Mouse (Mus musculus) heart, embryonic 14.5 days (tissue): ENCODE results near the gene Atp2a2. TPM values are rescaled to one million over a fixed set of nuclear protein-coding genes. Genes with fewer than 3 reads are reported as not detected.
A peak's percentile ranks its signal among the peaks of the same experiment; 100 is the strongest.

Experiments
- ATAC-seq: fragments of 200-750 bp; cut with Nextera tagmentation; 2 replicates; pipeline ENCODE4 v1.8.0; 2017; ENCODE audit warnings: low read depth, moderate TSS enrichment; ENCODE audit not compliant: insufficient number of reproducible peaks, insufficient read depth, low FRiP score
- H3K27ac ChIP-seq, 2 experiments: fragments of 200-500 bp in 1 of 2; fragments of 300-500 bp in 1 of 2; sonication (generic) in 1 of 2; replicated peaks in 1 of 2; 2 replicates each; pipeline ENCODE4 v1.5.1; 2012 to 2014; ENCODE audit warnings: low read depth in 2 of 2, low read length in 2 of 2, control low read depth in 1 of 2, mild to moderate bottlenecking in 1 of 2, mixed read lengths in 1 of 2; ENCODE audit not compliant: control insufficient read depth in 1 of 2, insufficient read depth in 1 of 2
- H3K27me3 ChIP-seq: fragments of 300-500 bp; sonication (generic); 2 replicates; pipeline ENCODE4 v1.6.1; 2014; ENCODE audit warnings: mild to moderate bottlenecking, low read length, control low read depth; ENCODE audit not compliant: control insufficient read depth, insufficient read depth
- H3K36me3 ChIP-seq: fragments of 300-500 bp; sonication (generic); 2 replicates; pipeline ENCODE4 v1.6.1; 2014; ENCODE audit warnings: mild to moderate bottlenecking, control low read depth, low read length, mixed read lengths; ENCODE audit not compliant: control insufficient read depth, insufficient read depth
- H3K4me1 ChIP-seq, 2 experiments: fragments of 200-500 bp in 1 of 2; fragments of 300-500 bp in 1 of 2; sonication (generic) in 1 of 2; 2 replicates each; pipeline ENCODE4 v1.6.1; 2012 to 2014; ENCODE audit warnings: low read length in 2 of 2, control low read depth in 1 of 2, mixed read lengths in 1 of 2; ENCODE audit not compliant: control insufficient read depth in 2 of 2, insufficient read depth in 2 of 2
- H3K4me2 ChIP-seq: fragments of 300-500 bp; sonication (generic); 2 replicates; pipeline ENCODE4 v1.6.1; 2014; ENCODE audit warnings: mild to moderate bottlenecking, low read length
- H3K4me3 ChIP-seq, 2 experiments: fragments of 200-500 bp in 1 of 2; fragments of 300-500 bp in 1 of 2; sonication (generic) in 1 of 2; 2 replicates each; pipeline ENCODE4 v1.5.1; 2012 to 2014; ENCODE audit warnings: low read length in 2 of 2, mild to moderate bottlenecking in 2 of 2, control low read depth in 1 of 2, low read depth in 1 of 2, moderate library complexity in 1 of 2; ENCODE audit not compliant: control insufficient read depth in 1 of 2, insufficient read depth in 1 of 2
- H3K9ac ChIP-seq: fragments of 300-500 bp; sonication (generic); 2 replicates; pipeline ENCODE4 v1.6.1; 2014; ENCODE audit warnings: mild to moderate bottlenecking, low read length
- H3K9me3 ChIP-seq: fragments of 300-500 bp; sonication (generic); 2 replicates; pipeline ENCODE4 v1.6.1; 2016; ENCODE audit warnings: low read length, control low read depth; ENCODE audit not compliant: control insufficient read depth
- WGBS: fragments of 180-500 bp; shearing (Covaris S2); extraction: QIAGEN DNeasy Blood & Tissue Kit; methylation state at CpG from one replicate; pipeline ENCODE4 v1.1.7; 2014; 5-methylcytosine and 5-hydroxymethylcytosine counted together
- polyA plus RNA-seq: library from polyadenylated mRNA; unstranded; fragments of >200 nt; fragmentation: Nextera tagmentation; extraction: Ambion mirVana; gene quantifications from 2 replicates; pipeline ENCODE4 v1.2.1, GENCODE M21; 2014

Atp2a2 gene
- polyA plus RNA-seq, 1 experiment from 2014 or later = 472 TPM

DNA sequence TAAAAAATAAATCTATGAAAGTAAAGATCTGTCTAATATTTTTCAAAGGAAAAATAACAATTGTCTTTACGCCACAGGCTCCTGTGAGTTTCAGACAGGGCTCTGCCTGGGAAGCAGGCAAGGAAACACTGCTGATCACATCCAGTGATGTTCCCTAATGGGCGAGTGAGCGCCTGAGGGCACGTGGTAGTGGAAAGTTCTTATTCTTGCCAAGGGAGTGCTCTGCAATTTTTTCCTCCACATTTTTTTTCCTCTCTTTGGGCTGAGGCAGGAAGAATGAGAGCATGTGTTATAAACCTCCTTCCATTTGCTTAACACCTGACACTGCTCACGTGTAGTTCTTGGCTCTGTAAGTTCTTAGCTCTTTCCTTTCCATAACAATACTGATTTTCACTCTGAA lies 20.2 kb downstream of the Atp2a2 start:
- H3K9ac ChIP-seq = no peak overlapping the region
- H3K4me1 ChIP-seq = peaks cover 0 to 16% of the 10 kb centered on the region in 2 experiments; a peak in 2 of 4 replicates
- peaks cover 97% of the 10 kb centered on the region for H3K36me3 ChIP-seq
- H3K27me3 ChIP-seq = no peaks in the 10 kb centered on the region
- H3K9me3 ChIP-seq = no peaks in the 10 kb centered on the region
- no peak for ATAC-seq
- 62% methylated on average over 5 of the region's 5 CpGs for WGBS
- no peak overlapping the region for H3K4me3 ChIP-seq
- no peak overlapping the region for H3K27ac ChIP-seq
- no peak overlapping the region for H3K4me2 ChIP-seq

DNA sequence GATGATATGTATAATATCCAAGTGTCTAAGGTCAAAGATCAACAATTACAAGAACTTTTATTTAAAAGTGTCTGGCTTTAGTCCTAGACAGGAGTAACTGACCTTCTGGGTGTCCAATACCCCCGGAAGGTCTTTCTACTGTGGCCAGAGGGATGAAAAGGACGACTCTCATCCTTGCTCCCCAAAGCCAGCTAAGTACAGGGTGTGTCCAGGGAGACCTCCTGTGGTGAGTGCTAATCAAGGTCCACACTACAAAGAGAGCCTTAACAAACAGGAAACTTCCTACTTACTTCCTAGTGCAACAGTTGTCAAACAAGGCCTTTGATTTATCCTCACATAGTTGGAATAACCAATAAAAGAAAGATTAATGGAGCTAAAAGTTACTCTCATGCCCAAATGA lies 22.9 kb downstream of the Atp2a2 start:
- no peak overlapping the region for H3K27ac ChIP-seq
- no peak for ATAC-seq
- H3K9me3 ChIP-seq = no peaks in the 10 kb centered on the region
- no peak overlapping the region for H3K4me3 ChIP-seq
- peaks cover 0 to 19% of the 10 kb centered on the region in 2 experiments; a peak in 2 of 4 replicates for H3K4me1 ChIP-seq
- peaks cover 97% of the 10 kb centered on the region for H3K36me3 ChIP-seq
- H3K27me3 ChIP-seq = no peaks in the 10 kb centered on the region
- no peak overlapping the region for H3K9ac ChIP-seq
- no peak overlapping the region for H3K4me2 ChIP-seq
- 50% methylated on average over 2 of the region's 2 CpGs for WGBS

DNA sequence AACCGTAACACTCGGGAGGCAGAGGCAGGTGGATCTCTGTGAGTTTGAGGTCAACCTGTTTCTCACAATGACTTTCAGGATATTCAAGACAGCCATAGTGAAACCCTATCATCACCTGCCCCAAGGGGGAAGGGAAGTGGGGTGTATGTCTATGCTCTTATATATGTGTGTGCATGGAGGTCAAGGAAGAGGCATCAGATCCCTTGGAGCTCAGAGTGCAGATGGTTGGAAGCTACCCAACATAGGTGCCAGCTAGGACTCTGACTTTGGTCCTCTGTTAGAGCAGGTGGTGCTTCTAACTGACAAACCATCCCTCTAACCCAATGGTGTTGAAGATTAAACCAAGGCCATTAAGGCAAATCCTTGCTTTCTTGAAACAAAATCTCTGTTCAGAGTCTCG lies 24.5 kb downstream of the Atp2a2 start:
- H3K36me3 ChIP-seq = peaks cover 97% of the 10 kb centered on the region

DNA sequence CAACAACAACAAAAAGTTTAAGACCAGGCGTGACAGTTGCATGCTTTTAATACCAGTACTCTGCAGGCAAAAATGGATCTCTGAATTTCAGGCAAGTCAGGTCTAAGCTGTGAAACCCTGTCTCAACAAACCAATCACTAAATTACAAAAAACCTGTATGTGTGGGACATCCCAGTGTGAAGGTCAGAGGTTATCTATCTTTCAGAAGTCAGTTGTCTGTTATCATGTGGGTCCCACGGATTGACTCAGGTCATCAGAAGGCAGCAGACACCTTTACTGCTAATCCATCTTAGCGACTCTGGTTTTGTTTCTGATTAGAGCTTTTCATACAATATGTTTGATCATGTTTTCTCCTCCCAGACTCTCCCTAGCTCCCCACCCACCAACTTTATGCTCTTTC lies 25.9 kb downstream of the Atp2a2 start:
- H3K4me1 ChIP-seq = peaks cover 2 to 19% of the 10 kb centered on the region in 2 experiments
- WGBS = 47% methylated on average over 3 of the region's 3 CpGs

More for the DNA sequence above, 24.5 kb downstream of the Atp2a2 start:
- H3K4me2 ChIP-seq = no peak overlapping the region
- no peak for ATAC-seq
- peaks cover 0 to 13% of the 10 kb centered on the region in 2 experiments; a peak in 1 of 4 replicates for H3K4me1 ChIP-seq
- no peak overlapping the region for H3K9ac ChIP-seq
- H3K27ac ChIP-seq = no peak overlapping the region
- no peak overlapping the region for H3K4me3 ChIP-seq
- H3K9me3 ChIP-seq = no peaks in the 10 kb centered on the region
- no peaks in the 10 kb centered on the region for H3K27me3 ChIP-seq
- WGBS = 86% methylated on average over 3 of the region's 3 CpGs

DNA sequence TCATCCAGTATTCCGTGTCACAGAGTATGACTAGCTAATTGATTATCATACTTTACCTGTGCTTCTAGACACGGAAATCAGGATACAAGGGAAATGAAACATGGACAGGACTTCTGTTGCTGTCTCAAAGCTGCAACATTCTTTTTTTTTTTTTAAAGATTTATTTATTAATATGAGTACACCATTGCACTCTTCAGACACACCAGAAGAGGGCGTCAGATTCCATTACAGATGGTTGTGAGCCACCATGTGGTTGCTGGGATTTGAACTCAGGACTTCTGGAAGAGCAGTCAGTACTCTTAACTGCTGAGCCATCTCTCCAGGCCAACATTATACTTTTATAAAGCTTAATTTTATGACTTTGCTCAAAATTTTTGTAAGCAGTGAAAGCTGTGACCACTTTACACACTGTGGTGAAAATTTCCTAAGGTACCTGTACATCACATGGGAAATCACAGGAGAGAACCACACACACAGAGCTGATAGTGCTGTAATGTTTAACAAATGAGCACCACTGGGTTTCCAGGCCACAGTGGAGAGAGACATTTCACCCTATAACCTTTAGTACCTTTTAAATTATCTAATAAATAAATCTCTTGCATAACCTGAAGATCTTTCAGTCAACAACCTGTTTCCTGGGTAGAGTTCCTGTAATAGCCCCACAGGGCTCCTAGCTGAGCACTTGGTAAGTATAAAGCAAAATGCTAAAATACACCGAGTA lies 27.2 kb downstream of the Atp2a2 start:
- Histone ChIP-seq H3K27me3 (no peaks in the 10 kb centered on the region), H3K4me3 (no peak overlapping the region), H3K36me3 (peaks cover 98% of the 10 kb centered on the region), H3K9ac (no peak overlapping the region), H3K4me1 (peaks cover 2 to 26% of the 10 kb centered on the region in 2 experiments), H3K4me2 (no peak overlapping the region), H3K27ac (0 out of 4 replicates have a peak overlapping the region, but pooled peaks of 1 of the 2 experiments have one; percentile 16), H3K9me3 (no peaks in the 10 kb centered on the region)
- no peak for ATAC-seq
- WGBS = 79% methylated on average over 4 of the region's 4 CpGs

More for the DNA sequence above, 25.9 kb downstream of the Atp2a2 start:
- H3K4me3 ChIP-seq = no peak overlapping the region
- no peaks in the 10 kb centered on the region for H3K27me3 ChIP-seq
- peaks cover 98% of the 10 kb centered on the region for H3K36me3 ChIP-seq
- no peak overlapping the region for H3K9ac ChIP-seq
- no peaks in the 10 kb centered on the region for H3K9me3 ChIP-seq
- no peak for ATAC-seq
- no peak overlapping the region for H3K27ac ChIP-seq
- no peak overlapping the region for H3K4me2 ChIP-seq

DNA sequence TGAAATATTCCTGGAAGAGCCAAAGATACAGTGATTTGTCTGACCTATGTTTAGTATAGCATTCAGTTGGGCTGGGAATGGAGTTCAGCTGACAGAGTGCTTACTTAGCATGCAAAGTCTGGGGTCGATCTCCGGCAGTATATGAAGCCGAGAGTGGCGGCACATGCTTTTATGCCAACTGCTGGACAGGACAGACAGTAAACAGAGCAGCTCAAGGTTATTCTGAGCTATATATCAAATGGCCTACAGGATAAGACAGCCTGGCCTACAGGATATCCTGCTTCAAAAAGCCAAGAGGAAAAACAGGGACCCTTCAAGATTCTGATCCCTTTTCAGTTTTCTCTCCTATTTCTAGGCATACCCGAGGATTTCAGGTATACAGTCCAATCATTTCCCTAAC lies 30.4 kb downstream of the Atp2a2 start:
- H3K4me3 ChIP-seq = no peak overlapping the region
- H3K9ac ChIP-seq = no peak overlapping the region
- ATAC-seq = peak; percentile 40; the same call in 1 of the 2 replicates
- peaks cover 100% of the 10 kb centered on the region for H3K36me3 ChIP-seq
- 34% methylated on average over 5 of the region's 5 CpGs for whole genome bisulfite sequencing
- no peaks in the 10 kb centered on the region for H3K27me3 ChIP-seq
- peak overlapping the region in 1 of 2 experiments; percentile 34; a peak in 2 of 4 replicates for H3K27ac ChIP-seq
- peaks cover 4 to 26% of the 10 kb centered on the region in 2 experiments for H3K4me1 ChIP-seq
- no peaks in the 10 kb centered on the region for H3K9me3 ChIP-seq
- H3K4me2 ChIP-seq = no peak overlapping the region

DNA sequence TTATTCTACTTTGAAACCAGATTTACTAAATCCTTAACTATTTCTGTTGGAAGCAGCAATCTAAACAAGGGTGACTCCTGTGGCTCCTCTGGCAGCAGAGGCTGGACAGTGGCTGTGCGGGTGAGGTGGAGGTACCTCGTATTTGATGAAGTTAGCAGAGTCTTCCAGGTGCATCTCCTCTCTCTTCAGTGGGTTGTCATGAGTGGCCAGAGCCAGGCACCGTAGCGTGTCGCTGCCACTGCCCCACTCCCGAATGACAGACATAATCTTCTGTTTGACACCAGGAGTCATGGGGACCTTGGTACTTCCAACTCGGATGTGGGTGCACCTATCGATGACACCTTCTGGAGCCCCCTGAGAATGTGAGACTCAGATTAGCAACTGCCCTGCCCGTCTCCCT lies 40.6 kb downstream of the Atp2a2 start:
- Histone ChIP-seq H3K27me3 (no peaks in the 10 kb centered on the region), H3K4me1 (no peaks in the 10 kb centered on the region)
- WGBS = 80% methylated on average over 9 of the region's 9 CpGs

More for the DNA sequence above, 40.6 kb downstream of the Atp2a2 start:
- ATAC-seq = no peak
- Histone ChIP-seq H3K9ac (no peak overlapping the region), H3K36me3 (peaks cover 100% of the 10 kb centered on the region), H3K4me2 (no peak overlapping the region), H3K4me3 (no peak overlapping the region), H3K27ac (no peak overlapping the region), H3K9me3 (no peaks in the 10 kb centered on the region)
